Mouse (Mus musculus): ENCODE data around the gene Rbm47.

The Rbm47 gene

DNA sequence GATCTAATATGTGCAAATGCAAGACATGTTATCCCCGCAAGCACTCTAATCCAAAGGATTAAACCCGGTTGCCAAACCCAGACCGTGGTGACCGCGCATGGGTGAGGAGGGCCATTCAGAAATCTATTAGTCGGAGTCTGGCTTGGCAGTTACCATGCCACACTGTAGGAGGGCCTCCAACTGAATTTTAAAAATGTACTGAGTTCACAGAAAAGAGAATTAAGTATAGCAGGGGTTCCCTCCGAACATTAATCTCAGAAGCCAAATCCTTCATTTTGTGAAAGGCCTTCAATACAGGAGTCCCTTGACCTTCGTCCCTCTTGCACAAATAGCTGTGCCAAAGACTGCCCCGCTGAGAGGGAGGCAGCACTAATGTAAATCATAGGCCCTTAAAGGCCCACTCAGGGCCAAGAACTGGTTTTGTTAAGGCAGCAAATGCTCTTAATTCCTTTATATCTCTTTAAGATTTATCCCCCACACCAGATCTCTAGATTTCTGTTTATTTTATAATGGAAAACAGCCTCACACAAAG is 16.4 kb downstream of the Rbm47 start:
- no peak for DNase-seq (ENCODE audit: low spot score)

DNA sequence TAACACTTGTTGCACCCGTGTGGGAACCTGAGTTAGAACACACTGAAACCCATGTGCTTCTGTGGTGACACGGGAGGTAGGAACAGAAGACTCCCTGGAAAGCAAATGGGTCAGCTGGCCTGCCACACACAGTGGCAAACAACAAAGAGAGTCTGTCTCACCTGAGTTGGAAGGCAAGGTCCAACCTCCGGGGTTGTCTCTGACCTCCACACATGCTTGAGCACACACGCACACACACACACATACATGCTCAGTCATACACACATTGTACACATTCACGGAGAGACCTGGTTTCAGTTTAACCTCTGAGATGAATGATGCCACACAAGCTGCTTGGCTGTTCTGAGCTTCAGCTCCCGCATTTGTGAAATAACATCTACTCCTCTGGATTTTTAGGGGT is 18.3 kb downstream of the Rbm47 start:
- DNase-seq (ENCODE audit: low spot score), result no peak

DNA sequence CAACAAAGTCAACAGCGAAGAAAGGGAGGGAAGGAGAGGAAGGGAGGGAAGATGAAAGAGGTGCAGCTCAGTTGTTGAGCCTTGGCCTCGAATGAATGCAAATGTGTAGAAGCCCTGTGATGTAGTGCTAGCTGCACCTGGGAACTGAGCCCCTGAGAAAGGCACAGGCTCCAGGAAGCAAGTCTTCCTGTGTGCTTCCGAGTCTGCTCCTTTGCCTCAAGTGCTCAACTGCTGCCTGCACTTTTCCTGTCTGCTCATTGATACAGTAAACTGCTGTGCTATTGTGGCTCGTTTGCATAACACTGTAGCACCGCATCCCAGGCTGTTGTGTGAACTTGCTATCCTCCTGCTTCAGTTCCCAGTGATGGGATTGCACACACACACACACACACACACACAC is 19.4 kb downstream of the Rbm47 start:
- no peak for DNase-seq (ENCODE audit: low spot score)

DNA sequence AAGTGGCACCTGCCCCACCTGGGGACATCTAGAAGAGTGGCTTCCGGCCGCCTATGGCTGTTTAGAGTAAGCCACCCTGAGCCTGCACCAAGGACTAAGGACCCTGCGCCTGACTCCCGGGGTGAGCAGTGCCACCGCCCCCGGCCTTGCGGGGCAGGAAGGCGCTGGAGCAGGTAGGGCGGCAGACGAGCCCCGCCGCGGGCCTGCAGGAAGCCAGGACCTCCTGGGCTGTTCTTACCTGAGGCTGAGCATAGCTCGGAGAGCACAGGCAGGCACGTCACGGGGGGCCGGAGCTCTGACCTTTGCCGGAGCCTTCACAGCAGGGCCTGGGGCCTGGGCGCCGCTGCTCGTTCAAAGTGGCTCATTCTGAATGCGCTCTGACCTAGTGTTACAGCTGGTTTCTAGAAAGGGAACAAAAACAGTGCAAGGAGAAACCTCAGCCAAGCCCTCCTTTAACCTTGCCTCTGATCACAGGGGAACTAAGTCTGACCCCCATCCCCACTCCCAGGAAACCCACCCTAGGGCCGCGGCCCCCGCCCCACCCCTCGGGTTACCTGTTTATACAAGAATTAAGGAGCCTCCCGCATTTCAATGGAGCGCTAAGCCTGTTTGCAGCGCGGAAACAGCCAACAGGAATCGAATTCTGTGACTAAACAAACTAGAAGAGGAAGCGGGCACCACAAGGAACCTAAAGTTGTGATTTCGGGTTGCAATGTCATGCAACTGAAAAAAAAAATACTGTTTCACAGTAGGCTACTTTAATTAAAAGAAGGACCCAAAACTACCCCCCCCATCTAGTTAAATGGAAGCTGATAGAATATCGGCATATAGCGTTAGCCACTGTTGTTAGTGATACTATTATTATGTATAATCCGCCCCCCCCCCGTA is 21.4 kb downstream of the Rbm47 start:
- DNase-seq (ENCODE audit: low spot score), result peak; percentile 62

DNA sequence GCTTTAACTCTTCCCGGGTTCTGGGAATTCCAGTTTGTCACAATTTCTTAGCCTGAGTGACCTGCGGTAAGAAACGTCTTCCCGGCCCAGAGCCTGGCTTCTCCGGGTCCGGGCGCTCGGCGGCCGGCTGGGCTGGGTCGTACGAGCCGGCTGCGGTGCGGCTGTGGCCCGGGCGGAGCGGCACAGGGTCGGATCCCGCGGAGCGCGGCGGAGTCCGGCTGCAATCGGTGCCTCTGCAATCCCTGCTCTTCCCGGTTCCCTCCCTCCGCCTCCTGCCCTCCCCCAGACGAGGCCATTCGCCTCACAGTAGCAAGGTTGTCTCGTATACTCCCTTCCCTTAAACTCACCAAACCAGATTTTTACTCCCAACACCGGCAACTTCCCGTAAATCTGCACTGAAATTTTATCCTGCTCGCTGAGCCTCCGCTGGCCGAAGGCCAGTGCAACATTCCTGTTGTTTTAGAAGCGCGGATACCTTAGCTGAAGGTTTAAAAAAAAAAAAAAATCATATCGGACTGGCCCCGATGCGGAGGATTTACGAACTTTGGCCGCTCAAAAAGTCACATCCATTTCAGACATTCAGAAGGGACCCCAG is 22.1 kb downstream of the Rbm47 start:
- peak; percentile 79 for DNase-seq (ENCODE audit: low spot score)

DNA sequence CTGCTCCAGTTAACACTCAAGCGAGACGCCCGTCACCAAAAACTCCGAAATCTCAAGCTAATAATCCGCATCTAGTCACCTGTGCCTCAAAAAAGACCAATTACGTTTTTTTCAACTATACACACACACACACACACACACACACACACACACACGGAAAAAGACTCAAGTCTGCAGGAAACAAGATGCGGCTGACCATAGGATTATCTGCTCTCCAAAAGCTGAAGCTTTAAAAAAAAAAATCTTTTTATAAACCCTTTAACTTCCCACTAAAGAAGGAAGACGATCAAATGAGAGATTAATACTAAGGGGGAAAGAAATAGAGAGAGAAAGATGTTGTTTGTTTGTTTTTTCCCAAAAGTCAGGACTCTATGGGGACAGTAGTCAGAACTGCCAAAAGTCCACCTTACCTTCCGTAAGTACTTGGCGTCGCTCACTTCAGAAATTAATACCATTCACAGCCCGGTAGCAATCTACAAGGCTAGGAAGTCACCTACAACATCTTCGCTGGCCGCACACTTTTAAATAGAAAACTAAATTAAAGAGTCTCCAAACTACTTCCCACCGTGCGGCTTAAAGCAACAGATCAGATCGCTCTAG is 22.7 kb downstream of the Rbm47 start:
- DNase-seq (ENCODE audit: low spot score), result no peak

DNA sequence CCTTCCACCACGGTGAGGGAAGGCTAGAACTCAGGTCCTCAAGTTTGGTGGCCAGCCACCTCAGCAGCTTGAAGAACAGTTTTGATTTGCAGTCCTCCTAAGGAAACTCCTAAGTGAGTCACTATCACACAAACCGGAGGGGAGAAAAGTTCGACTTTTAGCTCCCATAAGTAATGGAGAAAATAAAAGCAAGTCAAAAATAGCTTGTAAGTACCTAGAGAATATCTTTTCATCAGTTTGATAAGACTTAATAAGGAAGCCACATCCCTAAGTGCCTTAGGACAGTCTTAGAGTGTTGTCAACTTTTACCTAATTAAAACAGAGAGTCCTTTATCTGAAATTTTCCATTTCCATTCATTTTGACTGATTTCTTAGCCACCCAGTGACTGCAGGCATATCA is 23.3 kb downstream of the Rbm47 start:
- no peak for DNase-seq (ENCODE audit: low spot score)

DNA sequence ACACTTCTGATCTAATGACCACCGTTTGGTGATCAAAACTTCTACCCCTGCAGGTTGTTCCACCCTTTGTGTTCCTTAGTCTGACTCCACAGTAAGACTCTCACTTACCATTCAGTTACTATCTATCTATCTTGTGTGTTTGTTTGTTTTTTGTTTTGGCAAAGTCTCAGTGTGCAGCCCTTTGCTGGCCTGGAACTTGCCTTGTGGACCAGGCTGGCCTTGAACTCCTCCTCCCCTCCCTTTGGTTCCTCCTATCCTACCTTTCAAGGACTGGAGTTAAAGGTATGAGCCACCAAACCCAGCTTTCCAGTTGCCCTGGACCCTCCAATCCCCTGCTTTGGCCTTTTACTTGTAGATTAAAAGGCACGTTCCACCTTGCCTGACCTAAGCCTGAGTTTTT is 23.8 kb downstream of the Rbm47 start:
- no peak for DNase-seq (ENCODE audit: low spot score)

DNA sequence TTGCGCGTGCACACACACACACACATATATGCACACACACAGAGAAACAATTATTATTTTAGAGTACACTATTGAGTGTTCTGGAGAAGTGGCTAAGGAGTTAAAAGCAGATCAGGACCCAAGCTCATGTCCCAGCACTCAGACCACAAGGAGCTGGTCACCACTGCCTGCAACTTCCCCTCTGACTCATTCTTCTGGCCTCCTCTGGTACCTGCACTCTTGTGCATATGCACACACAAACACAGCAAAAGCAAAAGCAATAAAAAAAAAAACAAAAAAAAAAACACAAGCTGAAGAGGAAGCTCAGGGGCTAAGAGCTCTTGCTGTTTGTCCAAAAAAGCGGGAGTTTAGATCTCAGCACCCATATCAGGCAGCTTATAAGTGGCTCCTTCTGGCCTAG is 25.6 kb downstream of the Rbm47 start:
- no peak for DNase-seq (ENCODE audit: low spot score)

DNA sequence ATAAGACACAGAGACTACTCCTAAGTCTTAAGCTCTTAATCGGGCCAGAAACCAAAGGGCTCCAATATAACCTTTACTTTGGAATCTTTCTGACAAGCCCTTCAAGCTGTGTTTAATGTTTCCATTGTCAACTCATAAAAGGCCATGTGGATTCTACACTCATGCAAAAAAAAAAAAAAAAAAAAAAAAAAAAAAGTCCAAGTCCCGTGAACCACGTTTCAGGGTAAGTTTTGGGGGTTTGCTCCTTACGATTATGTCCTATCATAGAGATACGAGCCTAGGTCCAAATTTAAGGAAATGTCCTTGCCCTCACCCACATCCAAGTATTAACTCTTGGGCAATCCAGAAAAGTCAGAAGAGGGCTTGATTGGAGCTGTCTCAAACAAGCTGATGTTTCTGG is 27.3 kb downstream of the Rbm47 start:
- no peak for DNase-seq (ENCODE audit: low spot score)

DNA sequence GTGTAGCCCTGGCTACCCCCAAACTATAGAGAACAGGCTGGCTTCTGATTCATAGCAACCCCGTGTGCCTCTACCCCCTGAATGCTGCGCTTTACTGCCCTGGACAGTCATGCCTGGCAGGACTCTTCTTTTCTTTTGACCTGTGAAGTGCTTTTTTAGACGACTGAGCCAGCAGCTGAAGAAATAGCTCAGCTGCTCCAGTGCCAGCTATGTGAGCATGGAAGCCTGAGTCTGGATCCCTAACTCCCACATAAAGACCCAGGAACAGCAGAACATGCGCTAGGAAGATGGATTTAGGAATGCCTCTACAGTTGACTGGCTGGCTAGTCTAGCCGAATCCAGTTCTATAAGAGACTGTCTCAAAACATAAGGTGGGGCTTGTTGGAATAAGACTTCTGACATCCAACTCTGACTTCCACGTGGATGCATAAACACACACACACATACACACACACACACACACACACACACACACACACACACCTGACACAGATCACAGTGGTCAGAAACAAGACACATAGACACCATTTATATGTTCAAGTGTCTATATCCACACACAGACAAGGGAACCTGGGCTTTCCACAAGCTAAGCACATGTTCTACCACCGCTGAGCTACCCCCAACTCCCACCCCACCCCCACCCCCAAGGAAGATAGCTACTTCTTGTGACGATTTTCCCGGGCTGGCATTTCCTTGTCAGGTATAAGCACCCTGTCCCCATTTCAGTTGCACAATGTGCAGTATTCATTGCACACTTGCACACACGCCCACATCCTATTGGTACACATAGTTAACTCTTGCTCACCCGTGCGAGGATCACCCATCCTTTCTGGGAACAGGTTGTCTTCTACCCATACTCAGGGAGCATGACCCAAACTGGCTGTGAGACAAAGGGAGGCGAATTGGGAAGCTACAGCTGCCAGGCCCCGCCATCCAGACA is 29.6 kb downstream of the Rbm47 start:
- no peak for DNase-seq (ENCODE audit: low spot score)

DNA sequence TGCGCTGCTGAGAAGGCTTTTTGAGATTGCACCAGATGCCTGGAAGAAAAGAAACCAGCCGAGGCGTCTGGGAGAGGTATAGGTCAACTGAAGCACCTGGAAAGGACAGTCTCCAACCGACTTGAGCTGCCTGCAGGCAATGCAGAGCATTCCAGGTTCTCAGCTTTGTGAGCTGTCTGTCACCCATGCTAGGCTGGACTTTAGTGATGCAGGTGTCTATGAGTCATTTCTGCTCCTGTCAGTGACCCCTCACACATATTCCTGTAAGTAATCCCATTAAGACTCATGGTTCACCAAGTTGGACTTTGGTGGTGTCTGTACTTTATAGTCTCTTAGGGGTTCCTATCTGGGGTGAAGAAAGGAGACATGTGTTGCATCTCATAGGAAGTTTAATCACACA is 31.4 kb downstream of the Rbm47 start:
- DNase-seq (ENCODE audit: low spot score), result no peak

DNA sequence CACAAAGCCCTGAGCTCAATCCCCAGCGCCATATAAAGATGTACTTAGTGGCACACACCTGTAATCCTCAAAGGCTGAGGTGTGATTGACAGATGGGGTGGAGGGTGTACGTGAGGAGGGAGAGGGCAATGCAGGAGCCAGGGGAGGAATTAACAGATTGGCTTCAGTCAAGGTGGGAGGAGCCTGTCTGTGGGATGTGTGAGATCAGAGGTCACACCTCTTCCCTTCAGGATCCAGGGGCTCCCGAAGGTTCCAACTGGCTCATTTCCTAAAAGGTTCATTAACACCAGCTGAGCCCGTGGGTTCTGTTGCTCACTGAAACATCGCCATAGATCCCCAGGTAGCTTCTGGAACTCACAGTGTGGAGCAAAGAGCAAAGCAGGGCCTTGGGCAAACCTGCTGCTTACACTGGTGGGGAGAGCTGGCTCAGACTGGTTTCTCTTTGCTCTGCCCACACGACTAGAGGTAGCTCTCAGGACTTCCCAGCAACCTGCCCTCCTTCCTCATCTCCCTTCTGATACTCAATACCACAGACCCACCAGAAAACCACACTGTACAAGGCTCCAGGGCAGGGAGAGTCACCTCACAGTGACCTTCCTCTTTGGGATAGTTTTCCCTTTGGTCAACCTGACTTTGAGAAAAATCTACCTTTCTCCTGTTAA is 33.2 kb downstream of the Rbm47 start:
- DNase-seq (ENCODE audit: low spot score), result no peak

DNA sequence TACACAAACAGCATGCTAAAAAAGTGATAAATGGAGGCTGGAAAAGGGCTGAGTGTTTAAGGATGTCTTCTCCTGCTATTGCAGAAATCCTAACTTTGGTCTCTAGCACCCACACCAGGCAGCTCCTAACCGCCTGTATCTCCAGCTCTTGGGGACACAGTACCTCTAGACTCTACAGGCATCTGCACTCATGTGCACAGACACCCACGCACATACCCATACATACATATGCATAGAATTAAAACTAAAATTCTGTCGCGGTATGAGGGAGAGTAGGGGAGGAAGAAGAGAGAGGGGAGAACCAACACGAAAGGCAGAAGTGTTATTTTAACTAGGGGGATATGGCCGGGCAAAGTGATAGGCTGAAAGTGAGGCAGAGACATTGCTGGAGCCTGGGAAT is 33.7 kb downstream of the Rbm47 start:
- DNase-seq (ENCODE audit: low spot score), result no peak

DNA sequence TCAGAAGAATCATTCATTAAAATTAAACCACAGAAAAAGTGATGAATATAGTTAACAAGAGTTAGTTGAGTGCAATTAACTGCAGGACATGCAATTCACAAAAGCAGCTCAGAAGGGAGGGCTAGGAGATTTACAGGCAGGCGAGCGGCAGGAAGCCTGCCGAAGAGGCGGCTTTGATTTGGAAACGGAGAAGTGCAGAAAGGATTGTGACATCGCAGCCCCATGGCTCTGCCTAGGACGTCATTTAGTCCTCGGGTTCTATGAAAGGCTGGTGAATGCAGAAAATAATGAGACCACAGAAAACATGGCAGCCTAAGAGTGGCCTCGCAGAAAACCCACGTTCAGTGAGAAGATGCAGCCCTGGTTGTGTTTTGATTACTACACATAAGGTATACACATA is 34.3 kb downstream of the Rbm47 start:
- peak; percentile 38 for DNase-seq (ENCODE audit: low spot score)

DNA sequence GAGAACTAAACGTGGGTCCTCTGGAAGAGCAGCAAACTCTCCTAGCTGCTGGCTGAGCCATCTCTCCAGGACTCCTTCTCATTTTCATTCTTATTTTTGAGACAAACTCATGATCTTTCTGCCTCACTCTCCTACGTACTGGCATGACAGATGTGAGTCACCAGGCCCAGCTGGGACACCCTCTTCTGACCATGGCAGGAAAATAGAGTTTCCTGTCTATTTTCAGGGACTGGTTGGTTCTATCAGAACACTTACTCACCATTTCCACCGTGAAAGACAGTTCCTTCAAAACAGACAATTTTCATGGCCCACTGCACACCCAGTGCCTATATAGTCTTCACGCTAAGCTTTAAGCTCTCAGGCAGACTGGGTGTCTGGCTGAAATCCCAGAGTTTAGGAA is 35.7 kb downstream of the Rbm47 start:
- no peak for DNase-seq (ENCODE audit: low spot score)

DNA sequence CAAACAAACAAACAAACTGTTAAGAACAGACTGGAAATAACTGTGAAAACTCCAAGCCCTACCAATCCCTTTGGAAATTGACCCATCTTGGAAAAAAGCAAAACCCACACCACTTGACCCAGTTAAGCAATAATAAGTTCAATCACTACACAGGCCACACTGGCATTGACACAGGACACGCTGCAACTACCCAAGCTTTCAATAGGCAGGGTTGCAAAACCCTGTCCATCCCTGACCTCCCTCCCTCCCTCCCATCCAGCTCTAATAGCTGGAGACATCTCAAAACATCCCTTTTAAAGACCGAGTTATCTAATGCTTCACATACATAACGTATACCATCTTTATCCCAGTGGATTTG is 37.1 kb downstream of the Rbm47 start:
- DNase-seq (ENCODE audit: low spot score), result no peak

DNA sequence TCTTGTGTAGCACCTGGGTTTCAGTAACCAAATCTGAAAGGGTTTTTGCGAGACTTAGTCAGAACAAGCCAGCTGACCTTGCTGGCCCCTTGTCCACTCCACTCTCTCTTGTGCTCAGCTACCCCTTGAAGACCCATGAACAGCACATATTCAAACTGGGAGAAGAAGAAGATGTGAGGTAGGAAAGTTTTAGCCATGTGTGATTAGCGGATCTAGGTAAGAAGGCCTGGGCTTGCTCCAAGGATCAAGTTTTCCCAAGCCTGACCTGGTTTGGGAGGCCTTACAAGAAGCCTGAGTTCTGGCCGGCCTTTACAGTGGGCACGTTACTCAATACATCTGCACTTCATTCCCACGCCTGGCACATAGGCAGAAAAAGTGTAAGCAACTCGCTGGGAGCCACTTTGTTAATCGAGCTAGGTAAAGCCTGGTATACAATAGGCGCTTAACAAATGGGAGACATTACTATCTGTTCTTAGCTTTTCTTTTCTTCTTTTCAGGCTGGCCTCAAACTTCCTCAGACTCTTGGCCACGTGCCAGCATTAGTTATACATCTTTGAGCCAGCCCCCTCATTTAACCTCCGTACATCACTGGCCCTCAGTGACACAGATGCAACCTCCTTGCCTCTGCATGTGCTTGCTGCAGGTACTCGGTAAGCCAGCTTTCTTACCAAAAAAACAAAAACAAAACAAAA is 37.6 kb downstream of the Rbm47 start:
- DNase-seq (ENCODE audit: low spot score), result no peak

DNA sequence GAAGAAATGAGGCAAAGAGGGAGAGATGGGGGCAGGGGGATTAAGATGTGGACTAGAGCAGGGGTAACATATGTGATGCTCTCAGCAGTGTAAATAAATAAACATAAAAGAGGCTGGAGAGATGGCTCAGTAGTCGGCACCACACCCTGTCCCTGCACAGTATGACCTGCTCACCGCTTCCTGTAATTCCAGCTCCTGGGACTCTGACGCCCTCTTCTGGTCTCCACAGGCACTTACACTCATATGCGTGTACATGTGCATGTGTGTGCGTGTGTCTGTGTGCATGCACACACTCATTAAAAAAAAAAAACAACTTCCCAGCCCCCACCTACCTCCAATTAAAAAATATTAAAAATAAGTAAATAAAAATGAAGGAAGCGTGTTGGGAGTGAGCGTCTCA is 38.3 kb downstream of the Rbm47 start:
- DNase-seq (ENCODE audit: low spot score), result no peak

DNA sequence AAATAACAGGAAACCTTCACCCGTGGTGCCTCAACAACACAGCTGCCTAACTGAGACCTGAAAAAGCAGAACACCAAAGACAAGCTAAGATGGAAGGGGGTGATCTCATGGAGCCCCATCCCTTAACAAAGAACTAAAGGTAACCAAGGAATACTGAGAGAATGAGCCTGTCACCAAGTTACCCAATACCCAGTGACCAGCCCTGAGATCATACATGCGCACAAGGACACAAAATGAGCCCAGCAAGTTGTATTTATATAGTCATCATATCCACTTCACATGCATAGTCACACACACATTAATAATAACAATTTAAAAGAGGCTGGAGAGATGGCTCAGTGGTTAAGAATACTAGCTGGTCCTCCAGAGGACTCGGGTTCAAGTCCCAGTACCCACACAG is 44.0 kb downstream of the Rbm47 start:
- DNase-seq (ENCODE audit: low spot score), result no peak

DNA sequence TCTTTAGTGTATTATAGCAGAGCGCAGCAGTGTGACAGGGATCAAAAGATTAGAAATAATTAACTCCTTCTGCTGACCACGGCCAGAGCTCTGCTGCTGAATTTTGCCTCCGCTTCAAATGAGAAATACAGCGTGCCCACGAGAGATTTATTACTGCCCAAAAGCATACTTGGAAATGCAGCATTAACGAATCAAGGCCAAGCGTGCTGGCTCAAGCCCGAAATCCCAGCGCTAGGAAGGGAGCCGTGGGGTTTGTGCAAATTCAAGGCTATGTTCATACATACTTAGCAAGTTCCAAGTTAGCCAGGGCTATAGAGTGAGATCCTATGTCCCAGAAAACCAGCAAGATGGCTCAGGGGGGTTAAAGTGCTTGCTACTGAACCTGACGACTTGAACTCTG is 47.5 kb downstream of the Rbm47 start:
- DNase-seq (ENCODE audit: low spot score), result peak; percentile 29

All from ovary, postnatal 36 days (tissue).